In the genomic region with DNA sequence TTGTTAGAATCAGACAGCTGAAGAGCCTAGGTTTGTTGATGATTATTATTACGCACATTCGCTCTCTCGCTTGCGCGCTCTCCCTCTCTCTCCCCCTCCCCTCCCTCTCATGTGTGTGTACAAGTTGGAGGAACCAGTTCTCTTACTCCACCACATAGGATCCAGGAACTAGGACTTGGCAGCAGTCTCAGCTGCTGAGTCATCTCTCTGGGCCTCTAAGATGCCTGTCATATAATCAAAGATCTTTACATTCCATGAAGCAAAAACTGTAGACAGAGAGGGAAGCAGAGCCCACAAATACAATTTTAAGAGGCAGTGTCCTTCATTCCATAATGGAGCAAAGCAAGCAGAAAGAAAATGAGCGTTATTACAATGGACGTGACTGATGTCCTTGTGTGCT, we compare ENCODE assay signal across 9 mouse cellular contexts. TPM values are rescaled to one million over a fixed set of nuclear protein-coding genes. Genes with fewer than 3 reads are reported as not detected.
DNase-seq lines count a peak whose midpoint lies in the region; ATAC-seq and TF ChIP-seq lines count a peak whose summit lies in the region.
"Had no signal": no experiment of that assay in that cellular context is flagged by ENCODE, and none has a peak within 500 bp of the region (broad histone marks: within the 10 kb centered on the region; RNA-seq: fewer than 3 reads in every experiment).

No protein-coding gene starts in this region.

- TF ChIP-seq POLR2A in bone marrow macrophage, adult 2 months (IDR thresholded peaks at IDR 0.05; ENCODE audit: borderline replicate concordance, low read depth, low read length), result no peak

- peak; percentile 37 to 55 for DNase-seq in layer of hippocampus, adult 18-20 months (ENCODE audit: low spot score in 2 of 2)
- DNase-seq in layer of hippocampus, adult 9-10 months (ENCODE audit: low spot score), result no peak
- DNase-seq in liver, embryonic 11.5 days (ENCODE audit: low spot score), result no peak
- DNase-seq in right cerebral cortex, postnatal 36 days (ENCODE audit: low spot score in 2 of 2), result peak; percentile 45 to 59
- DNase-seq in thymus, postnatal 36 days, result no peak
- no peak for DNase-seq in cerebellum, adult 8-10 months

- H3K4me2 ChIP-seq in heart, embryonic 13.5 days, result peak overlapping the region; percentile 21; the same call in 1 of the 2 replicates
- peak overlapping the region; percentile 61 for H3K4me2 ChIP-seq in liver, embryonic 11.5 days
- H3K4me2 ChIP-seq: midbrain, embryonic 12.5 days had no signal

- peak overlapping the region; percentile 44; the same call in 1 of the 2 replicates for H3K27ac ChIP-seq in bone marrow macrophage, adult 2 months (ENCODE audit: insufficient read depth, low read depth, low read length)
- peak overlapping the region; percentile 29 for H3K27ac ChIP-seq in heart, embryonic 13.5 days (replicated peaks)
- H3K27ac ChIP-seq in liver, embryonic 11.5 days (ENCODE audit: low read depth, low read length), result peak overlapping the region; percentile 99
- H3K27ac ChIP-seq: midbrain, embryonic 12.5 days had no signal

- 85% methylated on average over 7 of the region's 7 CpGs for WGBS in heart, embryonic 13.5 days
- WGBS in liver, embryonic 11.5 days, result 70% methylated on average over 7 of the region's 7 CpGs

- H3K9me3 ChIP-seq in heart, embryonic 13.5 days, result no peaks in the 10 kb centered on the region
- no peaks in the 10 kb centered on the region for H3K9me3 ChIP-seq in liver, embryonic 11.5 days (ENCODE audit: control insufficient read depth, low read length)
- H3K9me3 ChIP-seq: midbrain, embryonic 12.5 days had no signal

- no peak for TF ChIP-seq CTCF in bone marrow macrophage, adult 2 months (IDR thresholded peaks at IDR 0.05; ENCODE audit: low read depth, low read length)

- peak overlapping the region; percentile 21; the same call in 1 of the 2 replicates for H3K4me3 ChIP-seq in bone marrow macrophage, adult 2 months (ENCODE audit: insufficient read depth, low read length)
- no peak overlapping the region for H3K4me3 ChIP-seq in heart, embryonic 13.5 days
- no peak overlapping the region for H3K4me3 ChIP-seq in liver, embryonic 11.5 days (ENCODE audit: low read depth, low read length)
- H3K4me3 ChIP-seq: midbrain, embryonic 12.5 days had no signal

- ATAC-seq in heart, embryonic 13.5 days (ENCODE audit: extremely low read depth, insufficient number of reproducible peaks, low FRiP score, low TSS enrichment), result no peak
- 0 out of 2 replicates have a peak, but pooled peaks have one; percentile 34 for ATAC-seq in liver, embryonic 11.5 days (replicated peaks; ENCODE audit: low FRiP score)

- peaks cover 19% of the 10 kb centered on the region for H3K36me3 ChIP-seq in heart, embryonic 13.5 days
- H3K36me3 ChIP-seq in liver, embryonic 11.5 days (ENCODE audit: control insufficient read depth, insufficient read depth, low read length), result peaks cover 3% of the 10 kb centered on the region; the same call in 1 of the 2 replicates

- H3K27me3 ChIP-seq in heart, embryonic 13.5 days (replicated peaks), result no peaks in the 10 kb centered on the region
- H3K27me3 ChIP-seq in liver, embryonic 11.5 days (replicated peaks; ENCODE audit: control insufficient read depth, insufficient read depth, low read length), result no peaks in the 10 kb centered on the region
- H3K27me3 ChIP-seq: midbrain, embryonic 12.5 days had no signal

- H3K4me1 ChIP-seq in bone marrow macrophage, adult 2 months (ENCODE audit: control insufficient read depth, insufficient read depth, low read length), result peaks cover 40% of the 10 kb centered on the region
- H3K4me1 ChIP-seq in heart, embryonic 13.5 days, result peaks cover 66% of the 10 kb centered on the region
- H3K4me1 ChIP-seq in liver, embryonic 11.5 days (replicated peaks; ENCODE audit: control insufficient read depth, insufficient read depth, low read length), result peaks cover 78% of the 10 kb centered on the region
- H3K4me1 ChIP-seq: midbrain, embryonic 12.5 days had no signal

- H3K9ac ChIP-seq in heart, embryonic 13.5 days, result no peak overlapping the region
- H3K9ac ChIP-seq in liver, embryonic 11.5 days (ENCODE audit: low read depth, low read length), result peak overlapping the region; percentile 58
- H3K9ac ChIP-seq: midbrain, embryonic 12.5 days had no signal

RNA-seq across cellular contexts. Expression of gene Gm10401, which starts 26.0 kb away (rescaled TPM):
- not detected for total RNA-seq in layer of hippocampus, adult 18-20 months (2021)
- not detected in 2 replicates for polyA plus RNA-seq in bone marrow macrophage, adult 2 months (2012; ENCODE audit: insufficient read depth, insufficient read length, missing spikeins)
- polyA plus RNA-seq in heart, embryonic 13.5 days (2015; fragmentation: Nextera tagmentation; extraction: Ambion mirVana), result 16.7 and 18.7 TPM in 2 replicates
- polyA plus RNA-seq in liver, embryonic 11.5 days (2014; fragmentation: Nextera tagmentation; extraction: Ambion mirVana), result 19.5 and 25.1 TPM in 2 replicates

RNA-seq across cellular contexts. Expression of gene Acads, which starts 47.0 kb away (rescaled TPM):
- 1 to 10 TPM; 7.5 to 8.1 TPM for total RNA-seq in layer of hippocampus, adult 18-20 months (2021)
- 22.3 and 22.7 TPM in 2 replicates for polyA plus RNA-seq in bone marrow macrophage, adult 2 months (2012; ENCODE audit: insufficient read depth, insufficient read length, missing spikeins)
- 103 and 112 TPM in 2 replicates for polyA plus RNA-seq in heart, embryonic 13.5 days (2015; fragmentation: Nextera tagmentation; extraction: Ambion mirVana)
- 35.5 and 37.4 TPM in 2 replicates for polyA plus RNA-seq in liver, embryonic 11.5 days (2014; fragmentation: Nextera tagmentation; extraction: Ambion mirVana)

Comparison
In these comparisons a context has a peak if more than half of its experiments do, and no peak if none do; other contexts are left out.
1. DNase-seq: peak in layer of hippocampus, adult 18-20 months (2 of 2) and right cerebral cortex, postnatal 36 days (2 of 2); none in layer of hippocampus, adult 9-10 months (single experiment), liver, embryonic 11.5 days (single experiment), thymus, postnatal 36 days (0 of 2) and cerebellum, adult 8-10 months (single experiment).
2. H3K27ac ChIP-seq: peak in every context shown above with its lines; median percentile 99 in liver, embryonic 11.5 days; 44 in bone marrow macrophage, adult 2 months; 29 in heart, embryonic 13.5 days.
3. RNA of gene Gm10401, which starts 26.0 kb away (polyA plus RNA-seq): 19.5 to 25.1 TPM in liver, embryonic 11.5 days and 16.7 to 18.7 TPM in heart, embryonic 13.5 days; not detected in bone marrow macrophage, adult 2 months; every median in the first group is over 10 times any median in the second.